Mouse (Mus musculus) midbrain, embryonic 16.5 days (tissue): ENCODE measurements at regions not wholly inside any gene's neighbourhood (a gene's known extent, or its start where the extent isn't known, plus 50 kb on each side); places are given as distances from the start of the nearest gene placed in this dataset.

ENCODE experiments used
- ATAC-seq: fragments of 200-750 bp; cut with Nextera tagmentation; 2 replicates; pipeline ENCODE4 v1.8.0; 2017; ENCODE audit warnings: moderate TSS enrichment
- H3K27ac ChIP-seq: fragments of 300-500 bp; sonication (generic); 2 replicates; pipeline ENCODE4 v1.5.1; 2014; ENCODE audit warnings: mild to moderate bottlenecking, low read length, mixed read lengths
- H3K27me3 ChIP-seq: fragments of 300-500 bp; sonication (generic); 2 replicates; pipeline ENCODE4 v1.6.1; 2014; ENCODE audit warnings: low read depth, low read length, mixed read lengths; ENCODE audit not compliant: control insufficient read depth, insufficient read depth
- H3K36me3 ChIP-seq: fragments of 300-500 bp; sonication (generic); 2 replicates; pipeline ENCODE4 v1.6.1; 2014; ENCODE audit warnings: mild to moderate bottlenecking, low read length, moderate library complexity, mixed read lengths; ENCODE audit not compliant: control insufficient read depth, insufficient read depth
- H3K4me1 ChIP-seq: fragments of 300-500 bp; sonication (generic); 2 replicates; pipeline ENCODE4 v1.6.1; 2014; ENCODE audit warnings: mild to moderate bottlenecking, low read length, mixed read lengths; ENCODE audit not compliant: control insufficient read depth, insufficient read depth
- H3K4me2 ChIP-seq: fragments of 300-500 bp; sonication (generic); 2 replicates; pipeline ENCODE4 v1.6.1; 2014; ENCODE audit warnings: mild to moderate bottlenecking, low read length, mixed read lengths
- H3K4me3 ChIP-seq: fragments of 300-500 bp; sonication (generic); 2 replicates; pipeline ENCODE4 v1.5.1; 2014; ENCODE audit warnings: low read depth, mild to moderate bottlenecking, low read length, moderate library complexity, mixed read lengths
- H3K9ac ChIP-seq: fragments of 300-500 bp; sonication (generic); 2 replicates; pipeline ENCODE4 v1.6.1; 2014; ENCODE audit warnings: low read depth, low read length, mixed read lengths
- H3K9me3 ChIP-seq: fragments of 300-500 bp; sonication (generic); replicated peaks from 2 replicates; pipeline ENCODE4 v1.6.1; 2014; ENCODE audit warnings: mild to moderate bottlenecking, low read length, mixed read lengths; ENCODE audit not compliant: control insufficient read depth, poor library complexity, severe bottlenecking
- WGBS: fragments of 180-500 bp; shearing (Covaris S2); extraction: QIAGEN DNeasy Blood & Tissue Kit; methylation state at CpG from one replicate; pipeline ENCODE4 v1.1.7; 2014; 5-methylcytosine and 5-hydroxymethylcytosine counted together

DNA sequence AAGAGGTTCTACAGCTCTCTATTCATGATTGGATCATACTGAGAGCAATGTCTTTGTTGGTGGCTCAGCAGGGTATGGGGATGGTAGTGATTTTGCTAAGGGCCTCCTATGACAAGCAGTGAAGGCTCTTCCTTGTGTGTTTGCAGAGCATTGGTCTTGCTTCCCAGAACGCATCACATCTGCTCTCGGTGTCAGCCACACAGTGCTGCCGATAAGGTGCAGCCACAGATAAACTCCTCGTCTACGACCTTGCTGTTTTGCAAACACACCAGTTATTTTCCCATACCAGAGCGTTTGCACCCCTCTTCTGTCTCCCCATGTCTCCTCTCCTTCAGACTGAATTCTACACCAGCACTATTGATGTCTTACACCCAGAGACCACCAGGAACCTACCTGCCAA, 68.4 kb upstream of the Thpo start:
- Histone ChIP-seq H3K4me1 (peaks cover 7% of the 10 kb centered on the region), H3K4me3 (no peak overlapping the region), H3K27me3 (no peaks in the 10 kb centered on the region), H3K27ac (no peak overlapping the region), H3K36me3 (no peaks in the 10 kb centered on the region), H3K9me3 (no peaks in the 10 kb centered on the region), H3K9ac (no peak overlapping the region), H3K4me2 (no peak overlapping the region)
- WGBS = 90% methylated on average over 6 of the region's 6 CpGs
- ATAC-seq = no peak

DNA sequence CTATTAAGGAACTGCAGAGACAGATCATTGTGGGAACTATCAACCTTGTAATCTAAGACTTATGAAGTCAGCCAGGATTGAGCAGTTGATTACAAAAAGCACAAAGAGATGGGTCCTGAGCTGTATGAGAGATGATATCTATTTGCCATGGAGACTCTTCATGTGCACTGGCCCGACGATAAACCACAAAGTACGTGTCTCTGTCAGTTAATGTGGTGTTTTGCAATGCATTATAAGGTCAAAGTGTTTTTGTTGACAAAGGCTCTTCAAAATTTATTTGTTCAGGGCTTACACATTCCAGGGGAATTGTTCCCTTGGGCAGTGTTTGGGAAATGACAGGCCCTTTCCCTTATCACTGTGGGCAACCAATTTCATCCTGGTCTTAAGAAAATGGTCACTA, 65.7 kb upstream of the Thpo start:
- ATAC-seq = no peak
- H3K36me3 ChIP-seq = no peaks in the 10 kb centered on the region
- H3K27me3 ChIP-seq = no peaks in the 10 kb centered on the region
- WGBS = 91% methylated on average over 3 of the region's 3 CpGs
- H3K27ac ChIP-seq = no peak overlapping the region
- no peak overlapping the region for H3K4me3 ChIP-seq
- H3K4me2 ChIP-seq = no peak overlapping the region
- no peaks in the 10 kb centered on the region for H3K9me3 ChIP-seq
- H3K9ac ChIP-seq = no peak overlapping the region
- H3K4me1 ChIP-seq = peaks cover 6% of the 10 kb centered on the region

DNA sequence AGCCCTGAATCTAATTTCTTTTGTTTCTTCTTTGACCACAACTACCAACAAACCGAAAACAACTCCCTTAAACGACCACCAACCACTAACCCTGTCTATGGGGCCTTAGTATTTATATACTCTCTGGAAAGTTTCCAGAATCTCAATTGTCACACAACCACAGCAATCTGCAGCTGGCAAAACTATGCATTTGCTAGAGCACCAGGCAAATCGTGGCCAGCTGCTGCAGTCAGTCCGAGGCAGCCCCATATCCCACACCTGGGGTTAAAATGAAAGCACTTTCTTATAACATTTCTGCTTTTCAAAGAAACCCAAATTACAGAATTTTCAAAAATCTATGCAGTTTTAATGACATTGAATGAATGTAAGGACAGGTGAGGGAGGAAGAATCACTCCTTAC, 63.8 kb upstream of the Thpo start:
- Histone ChIP-seq H3K36me3 (no peaks in the 10 kb centered on the region), H3K27me3 (no peaks in the 10 kb centered on the region), H3K9ac (no peak overlapping the region), H3K4me1 (no peaks in the 10 kb centered on the region), H3K4me3 (no peak overlapping the region), H3K9me3 (no peaks in the 10 kb centered on the region), H3K4me2 (no peak overlapping the region), H3K27ac (no peak overlapping the region)
- no peak for ATAC-seq
- 85% methylated on average over 4 of the region's 4 CpGs for WGBS

DNA sequence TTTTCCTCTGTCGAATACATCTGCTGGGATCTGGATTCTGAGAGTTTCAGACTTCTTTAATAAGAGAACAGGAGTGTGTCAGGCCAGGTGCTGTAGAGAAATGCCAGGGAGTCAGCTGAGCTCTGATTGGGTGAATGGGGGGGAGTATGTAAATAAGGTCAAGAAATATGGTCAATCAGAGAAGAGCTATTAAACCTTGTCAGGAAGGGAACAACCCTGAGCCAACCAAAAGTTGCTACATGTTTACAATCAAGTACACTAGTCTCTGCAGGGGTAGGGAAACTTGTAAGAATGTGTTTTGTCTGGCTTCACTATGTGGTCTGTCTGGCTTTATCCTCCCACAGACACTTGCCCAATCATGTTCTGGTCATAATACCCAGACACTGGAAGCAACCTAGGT, 60.4 kb upstream of the Thpo start:
- Histone ChIP-seq H3K27ac (no peak overlapping the region), H3K9ac (no peak overlapping the region), H3K36me3 (no peaks in the 10 kb centered on the region), H3K4me2 (no peak overlapping the region), H3K4me3 (no peak overlapping the region), H3K4me1 (no peaks in the 10 kb centered on the region), H3K27me3 (no peaks in the 10 kb centered on the region), H3K9me3 (no peaks in the 10 kb centered on the region)
- no peak for ATAC-seq
- 82% methylated on average over 1 of the region's 1 CpGs for WGBS
